Mouse (Mus musculus): ENCODE data around the gene Engase. TPM values are rescaled to one million over a fixed set of nuclear protein-coding genes. Genes with fewer than 3 reads are reported as not detected.
A peak's percentile ranks its signal among the peaks of the same experiment; 100 is the strongest.

The Engase gene
- polyA plus RNA-seq, 1 experiment from 2014 or later, result 5.3 TPM

GRCm38 (mm10) chr11:118438665-118439414 is 37.8 kb upstream of the Engase start:
- H3K9ac ChIP-seq (replicated peaks), result no peak overlapping the region
- no peaks in the 10 kb centered on the region for H3K9me3 ChIP-seq
- H3K27me3 ChIP-seq, result no peaks in the 10 kb centered on the region
- H3K4me3 ChIP-seq, result no peak overlapping the region
- H3K4me2 ChIP-seq (replicated peaks), result no peak overlapping the region
- WGBS, result 11% methylated on average over 11 of the region's 11 CpGs
- no peaks in the 10 kb centered on the region for H3K36me3 ChIP-seq
- ATAC-seq (replicated peaks), result peak; percentile 82
- peak overlapping the region; percentile 84 for H3K27ac ChIP-seq (replicated peaks)
- peaks cover 47% of the 10 kb centered on the region for H3K4me1 ChIP-seq

DNA sequence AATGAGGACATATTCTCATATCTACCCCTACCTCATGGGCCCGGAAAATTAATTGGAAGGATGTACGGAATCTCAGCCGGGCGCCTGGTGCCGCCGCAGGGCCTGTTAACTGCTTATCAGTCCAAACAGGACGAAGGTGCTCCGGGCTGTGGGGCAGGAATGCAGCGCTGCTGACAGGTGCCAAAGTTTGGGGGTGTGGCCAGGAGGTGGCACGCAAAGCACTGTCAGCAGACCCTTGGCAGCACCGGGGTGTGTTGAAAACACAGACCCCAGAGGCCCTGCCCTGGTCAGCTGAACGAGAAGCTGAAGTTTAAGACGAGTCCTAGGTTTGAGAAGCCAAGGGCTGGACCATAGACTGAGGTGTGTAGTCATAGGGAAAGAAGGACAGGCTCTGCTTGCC is 33.9 kb upstream of the Engase start:
- no peak overlapping the region for H3K9ac ChIP-seq (replicated peaks)
- 80% methylated on average over 13 of the region's 13 CpGs for WGBS
- H3K27me3 ChIP-seq, result no peaks in the 10 kb centered on the region
- peaks cover 25% of the 10 kb centered on the region for H3K4me1 ChIP-seq
- H3K36me3 ChIP-seq, result no peaks in the 10 kb centered on the region
- H3K27ac ChIP-seq (replicated peaks), result no peak overlapping the region
- ATAC-seq (replicated peaks), result no peak
- no peak overlapping the region for H3K4me2 ChIP-seq (replicated peaks)
- H3K9me3 ChIP-seq, result no peaks in the 10 kb centered on the region
- no peak overlapping the region for H3K4me3 ChIP-seq

- 36% methylated on average over 11 of the region's 11 CpGs for WGBS
- Histone ChIP-seq H3K4me3 (no peak overlapping the region), H3K4me2 (replicated peaks) (no peak overlapping the region), H3K27ac (replicated peaks) (no peak overlapping the region), H3K36me3 (no peaks in the 10 kb centered on the region), H3K27me3 (no peaks in the 10 kb centered on the region), H3K4me1 (peaks cover 19% of the 10 kb centered on the region), H3K9ac (replicated peaks) (no peak overlapping the region), H3K9me3 (no peaks in the 10 kb centered on the region)
- no peak; the same call in 1 of the 2 replicates for ATAC-seq (replicated peaks)
These were observed 33.2 kb upstream of the Engase start for GRCm38 (mm10) chr11:118443201-118443970.

- 0 out of 2 replicates have a peak, but pooled peaks cover 5% of the 10 kb centered on the region for H3K4me1 ChIP-seq
- H3K4me2 ChIP-seq (replicated peaks), result no peak overlapping the region
- H3K36me3 ChIP-seq, result no peaks in the 10 kb centered on the region
- 14% methylated on average over 3 of the region's 3 CpGs for WGBS
- no peak overlapping the region for H3K4me3 ChIP-seq
- no peaks in the 10 kb centered on the region for H3K9me3 ChIP-seq
- no peak overlapping the region for H3K27ac ChIP-seq (replicated peaks)
- no peaks in the 10 kb centered on the region for H3K27me3 ChIP-seq
- no peak overlapping the region for H3K9ac ChIP-seq (replicated peaks)
- ATAC-seq (replicated peaks), result peak; percentile 79
These were observed 30.8 kb upstream of the Engase start for GRCm38 (mm10) chr11:118445843-118446242.

- Histone ChIP-seq H3K27ac (replicated peaks) (no peak overlapping the region), H3K36me3 (no peaks in the 10 kb centered on the region), H3K4me1 (0 out of 2 replicates have a peak, but pooled peaks cover 5% of the 10 kb centered on the region), H3K9me3 (no peaks in the 10 kb centered on the region), H3K4me2 (replicated peaks) (no peak overlapping the region), H3K27me3 (no peaks in the 10 kb centered on the region), H3K4me3 (no peak overlapping the region), H3K9ac (replicated peaks) (no peak overlapping the region)
- WGBS, result 74% methylated on average over 4 of the region's 4 CpGs
- ATAC-seq (replicated peaks), result no peak
These were observed 29.3 kb upstream of the Engase start for GRCm38 (mm10) chr11:118447346-118447745.

GRCm38 (mm10) chr11:118448385-118448784 is 28.2 kb upstream of the Engase start:
- Histone ChIP-seq H3K9me3 (no peaks in the 10 kb centered on the region), H3K4me3 (no peak overlapping the region), H3K9ac (replicated peaks) (no peak overlapping the region), H3K4me2 (replicated peaks) (no peak overlapping the region), H3K4me1 (no peaks in the 10 kb centered on the region), H3K27ac (replicated peaks) (no peak overlapping the region), H3K36me3 (no peaks in the 10 kb centered on the region), H3K27me3 (no peaks in the 10 kb centered on the region)
- WGBS, result 80% methylated on average over 8 of the region's 8 CpGs
- no peak for ATAC-seq (replicated peaks)

DNA sequence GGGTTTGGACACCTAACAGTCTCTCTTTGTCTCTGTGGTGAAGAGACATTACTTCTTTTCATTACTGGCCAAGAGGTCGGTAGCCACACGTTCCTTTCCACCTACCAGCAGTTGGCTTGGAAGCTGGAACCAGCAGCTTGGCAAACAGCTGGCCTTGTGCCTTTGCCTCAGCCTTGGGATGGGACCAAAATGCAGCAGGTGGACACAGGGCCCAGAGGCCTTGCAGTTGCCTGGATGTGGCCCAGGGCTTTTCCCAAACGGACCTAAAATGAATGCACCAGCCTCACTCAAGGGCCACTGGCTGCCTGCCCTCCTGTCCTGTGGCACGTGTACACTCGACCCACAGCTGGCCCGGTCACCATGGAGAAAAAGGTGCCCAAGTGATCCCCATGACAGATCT is 25.4 kb upstream of the Engase start:
- no peak overlapping the region for H3K4me3 ChIP-seq
- H3K4me2 ChIP-seq (replicated peaks), result no peak overlapping the region
- no peaks in the 10 kb centered on the region for H3K4me1 ChIP-seq
- no peak overlapping the region for H3K9ac ChIP-seq (replicated peaks)
- H3K9me3 ChIP-seq, result no peaks in the 10 kb centered on the region
- ATAC-seq (replicated peaks), result no peak
- H3K27me3 ChIP-seq, result no peaks in the 10 kb centered on the region
- no peaks in the 10 kb centered on the region for H3K36me3 ChIP-seq
- 86% methylated on average over 6 of the region's 6 CpGs for WGBS
- H3K27ac ChIP-seq (replicated peaks), result no peak overlapping the region

GRCm38 (mm10) chr11:118452955-118453354 is 23.7 kb upstream of the Engase start:
- Histone ChIP-seq H3K4me3 (no peak overlapping the region), H3K36me3 (no peaks in the 10 kb centered on the region), H3K27ac (replicated peaks) (no peak overlapping the region), H3K9ac (replicated peaks) (no peak overlapping the region), H3K4me2 (replicated peaks) (no peak overlapping the region), H3K27me3 (no peaks in the 10 kb centered on the region), H3K9me3 (no peaks in the 10 kb centered on the region), H3K4me1 (no peaks in the 10 kb centered on the region)
- ATAC-seq (replicated peaks), result no peak
- WGBS, result 61% methylated on average over 2 of the region's 2 CpGs

DNA sequence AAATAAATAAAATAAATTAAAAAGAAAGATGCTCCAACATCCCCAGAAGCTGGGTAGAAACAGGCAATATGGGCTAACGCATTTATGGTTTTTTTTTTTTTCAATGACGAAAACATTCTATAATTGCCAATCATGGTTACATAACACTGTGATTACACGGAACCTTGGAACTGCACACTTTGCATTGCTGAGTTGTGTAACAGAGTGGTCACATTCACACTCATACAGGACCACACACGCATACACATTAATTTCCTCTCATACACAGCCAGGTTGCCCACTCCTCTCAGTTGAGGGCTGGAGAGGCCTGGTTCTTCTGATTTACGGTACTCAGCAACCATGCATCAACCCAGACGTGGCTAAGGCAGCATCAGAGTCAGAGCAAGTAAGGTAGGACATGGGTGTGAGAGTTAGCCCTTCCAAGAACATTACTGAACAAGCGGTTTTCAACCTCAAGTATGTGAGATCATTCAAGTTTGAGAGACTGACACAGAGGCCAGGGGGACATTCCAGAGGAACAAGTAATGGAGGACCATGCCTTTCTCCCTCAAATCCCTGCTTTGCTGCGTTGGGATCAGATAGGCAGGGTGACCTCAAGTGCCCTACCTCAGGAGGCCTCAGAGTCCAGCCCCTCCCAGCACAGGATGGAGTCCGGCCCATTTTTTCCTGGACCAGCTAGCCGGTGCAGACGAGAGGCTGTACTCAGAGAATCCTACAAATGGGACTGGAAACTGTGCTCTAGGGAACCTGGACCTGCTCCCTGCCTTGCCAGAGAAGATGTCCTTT is 22.6 kb upstream of the Engase start:
- ATAC-seq (replicated peaks), result no peak
- no peak overlapping the region for H3K4me3 ChIP-seq
- no peaks in the 10 kb centered on the region for H3K9me3 ChIP-seq
- H3K4me1 ChIP-seq, result no peaks in the 10 kb centered on the region
- no peak overlapping the region for H3K4me2 ChIP-seq (replicated peaks)
- H3K9ac ChIP-seq (replicated peaks), result no peak overlapping the region
- no peaks in the 10 kb centered on the region for H3K36me3 ChIP-seq
- H3K27ac ChIP-seq (replicated peaks), result no peak overlapping the region
- no peaks in the 10 kb centered on the region for H3K27me3 ChIP-seq
- 81% methylated on average over 11 of the region's 11 CpGs for WGBS

- Histone ChIP-seq H3K27me3 (no peaks in the 10 kb centered on the region), H3K9me3 (no peaks in the 10 kb centered on the region), H3K4me2 (replicated peaks) (no peak overlapping the region), H3K9ac (replicated peaks) (no peak overlapping the region), H3K4me3 (no peak overlapping the region), H3K36me3 (no peaks in the 10 kb centered on the region), H3K4me1 (no peaks in the 10 kb centered on the region), H3K27ac (replicated peaks) (no peak overlapping the region)
- ATAC-seq (replicated peaks), result no peak
- 90% methylated on average over 6 of the region's 6 CpGs for WGBS
These were observed 20.8 kb upstream of the Engase start for GRCm38 (mm10) chr11:118455788-118456187.

DNA sequence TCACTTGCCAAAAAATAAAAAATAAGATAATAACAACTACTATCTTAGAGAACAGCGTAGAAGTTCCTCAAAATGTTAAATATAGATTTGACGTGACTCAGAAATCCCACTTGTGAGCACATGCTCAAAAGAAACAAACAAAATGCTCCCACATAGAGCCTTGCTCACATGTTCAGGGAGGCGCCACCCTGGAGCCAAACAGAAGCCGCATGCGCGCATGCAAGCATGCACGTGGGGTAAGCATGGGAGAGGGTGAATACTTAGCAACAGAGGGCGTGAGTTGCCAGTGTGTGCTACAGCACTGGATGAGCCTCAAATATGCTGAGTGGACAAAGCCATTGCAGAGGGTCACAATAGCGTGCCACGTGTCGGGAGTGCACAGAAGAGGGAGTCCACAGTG is 19.7 kb upstream of the Engase start:
- Histone ChIP-seq H3K4me2 (replicated peaks) (no peak overlapping the region), H3K27me3 (no peaks in the 10 kb centered on the region), H3K9me3 (no peaks in the 10 kb centered on the region), H3K27ac (replicated peaks) (no peak overlapping the region), H3K9ac (replicated peaks) (no peak overlapping the region), H3K4me1 (no peaks in the 10 kb centered on the region), H3K36me3 (no peaks in the 10 kb centered on the region), H3K4me3 (no peak overlapping the region)
- no peak for ATAC-seq (replicated peaks)
- WGBS, result 73% methylated on average over 11 of the region's 11 CpGs

DNA sequence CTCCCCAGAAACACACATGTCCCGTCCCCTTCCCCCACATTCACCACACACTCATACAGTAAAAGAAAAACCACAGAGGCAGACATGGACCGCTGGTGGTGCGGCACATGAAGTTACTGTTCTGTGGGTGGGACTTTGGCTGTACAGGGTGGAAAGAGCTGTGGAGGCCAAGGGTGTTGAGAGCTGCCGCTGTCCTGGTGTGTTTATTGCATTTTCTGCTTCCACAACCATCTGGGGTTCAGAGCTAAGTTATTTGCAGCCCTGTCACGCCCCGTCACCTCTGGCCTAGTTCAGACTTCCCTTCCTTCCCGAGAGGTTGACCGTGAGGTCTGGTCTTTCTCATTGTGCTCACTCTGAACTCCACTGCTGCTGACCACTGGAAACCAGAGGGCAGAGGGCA is 17.6 kb upstream of the Engase start:
- no peak for ATAC-seq (replicated peaks)
- Histone ChIP-seq H3K27ac (replicated peaks) (no peak overlapping the region), H3K4me1 (no peaks in the 10 kb centered on the region), H3K27me3 (no peaks in the 10 kb centered on the region), H3K36me3 (no peaks in the 10 kb centered on the region), H3K4me3 (no peak overlapping the region), H3K4me2 (replicated peaks) (no peak overlapping the region), H3K9ac (replicated peaks) (no peak overlapping the region), H3K9me3 (no peaks in the 10 kb centered on the region)
- 76% methylated on average over 8 of the region's 8 CpGs for WGBS

Measured in forebrain, embryonic 15.5 days (tissue).